Mouse (Mus musculus): ENCODE data around the gene Chchd6.
A peak's percentile ranks its signal among the peaks of the same experiment; 100 is the strongest.

Chchd6 gene

GRCm38 (mm10) chr6:89350037-89350515 lies 245.4 kb downstream of the Chchd6 start:
- H3K9me3 ChIP-seq (ENCODE audit: low read length): no peaks in the 10 kb centered on the region
- TF ChIP-seq NANOG (IDR thresholded peaks at IDR 0.05; ENCODE audit: borderline replicate concordance, low read length): no peak
- no peak for TF ChIP-seq CTCF (conservative IDR thresholded peaks at IDR 0.05; ENCODE audit: low read length)
- no peak for TF ChIP-seq POU5F1 (IDR thresholded peaks at IDR 0.05; ENCODE audit: borderline replicate concordance, low read length)
- H3K27me3 ChIP-seq (ENCODE audit: insufficient read depth, low read length): no peaks in the 10 kb centered on the region
- peaks cover 91% of the 10 kb centered on the region for H3K36me3 ChIP-seq (ENCODE audit: insufficient read depth, low read length)
- no peak overlapping the region for H3K4me3 ChIP-seq (replicated peaks; ENCODE audit: low read length)
- H3K4me1 ChIP-seq (replicated peaks; ENCODE audit: low read depth, low read length): peaks cover 66% of the 10 kb centered on the region

GRCm38 (mm10) chr6:89348363-89348762 lies 247.1 kb downstream of the Chchd6 start:
- Histone ChIP-seq H3K36me3 (ENCODE audit: insufficient read depth, low read length) (peaks cover 84% of the 10 kb centered on the region), H3K4me1 (replicated peaks; ENCODE audit: low read depth, low read length) (peaks cover 63% of the 10 kb centered on the region), H3K27me3 (ENCODE audit: insufficient read depth, low read length) (no peaks in the 10 kb centered on the region), H3K4me3 (replicated peaks; ENCODE audit: low read length) (no peak overlapping the region), H3K9me3 (ENCODE audit: low read length) (no peaks in the 10 kb centered on the region)
- TF ChIP-seq NANOG (IDR thresholded peaks at IDR 0.05; ENCODE audit: borderline replicate concordance, low read length) (no peak), CTCF (conservative IDR thresholded peaks at IDR 0.05; ENCODE audit: low read length) (no peak), POU5F1 (IDR thresholded peaks at IDR 0.05; ENCODE audit: borderline replicate concordance, low read length) (no peak)

- TF ChIP-seq POU5F1 (IDR thresholded peaks at IDR 0.05; ENCODE audit: borderline replicate concordance, low read length) (no peak), CTCF (conservative IDR thresholded peaks at IDR 0.05; ENCODE audit: low read length) (no peak), NANOG (IDR thresholded peaks at IDR 0.05; ENCODE audit: borderline replicate concordance, low read length) (no peak)
- Histone ChIP-seq H3K9me3 (ENCODE audit: low read length) (no peaks in the 10 kb centered on the region), H3K4me1 (replicated peaks; ENCODE audit: low read depth, low read length) (peaks cover 57% of the 10 kb centered on the region), H3K36me3 (ENCODE audit: insufficient read depth, low read length) (peaks cover 84% of the 10 kb centered on the region), H3K27me3 (ENCODE audit: insufficient read depth, low read length) (no peaks in the 10 kb centered on the region), H3K4me3 (replicated peaks; ENCODE audit: low read length) (no peak overlapping the region)
Observed at GRCm38 (mm10) chr6:89347792-89348191, 247.7 kb downstream of the Chchd6 start.

- Histone ChIP-seq H3K4me1 (replicated peaks; ENCODE audit: low read depth, low read length) (peaks cover 38% of the 10 kb centered on the region), H3K36me3 (ENCODE audit: insufficient read depth, low read length) (peaks cover 91% of the 10 kb centered on the region), H3K27me3 (ENCODE audit: insufficient read depth, low read length) (no peaks in the 10 kb centered on the region), H3K4me3 (replicated peaks; ENCODE audit: low read length) (0 out of 2 replicates have a peak overlapping the region, but pooled peaks have one; percentile 20), H3K9me3 (ENCODE audit: low read length) (no peaks in the 10 kb centered on the region)
- no peak for TF ChIP-seq CTCF (conservative IDR thresholded peaks at IDR 0.05; ENCODE audit: low read length)
- no peak for TF ChIP-seq POU5F1 (IDR thresholded peaks at IDR 0.05; ENCODE audit: borderline replicate concordance, low read length)
- TF ChIP-seq NANOG (IDR thresholded peaks at IDR 0.05; ENCODE audit: borderline replicate concordance, low read length): no peak
Observed at GRCm38 (mm10) chr6:89345855-89346254, 249.6 kb downstream of the Chchd6 start.

GRCm38 (mm10) chr6:89345486-89345785 lies 250.0 kb downstream of the Chchd6 start:
- H3K27me3 ChIP-seq (ENCODE audit: insufficient read depth, low read length): no peaks in the 10 kb centered on the region
- peaks cover 33% of the 10 kb centered on the region for H3K4me1 ChIP-seq (replicated peaks; ENCODE audit: low read depth, low read length)
- 0 out of 2 replicates have a peak overlapping the region, but pooled peaks have one; percentile 20 for H3K4me3 ChIP-seq (replicated peaks; ENCODE audit: low read length)
- peaks cover 91% of the 10 kb centered on the region for H3K36me3 ChIP-seq (ENCODE audit: insufficient read depth, low read length)
- H3K9me3 ChIP-seq (ENCODE audit: low read length): no peaks in the 10 kb centered on the region
- TF ChIP-seq NANOG (IDR thresholded peaks at IDR 0.05; ENCODE audit: borderline replicate concordance, low read length) (no peak), POU5F1 (IDR thresholded peaks at IDR 0.05; ENCODE audit: borderline replicate concordance, low read length) (no peak), CTCF (conservative IDR thresholded peaks at IDR 0.05; ENCODE audit: low read length) (no peak)

GRCm38 (mm10) chr6:89344613-89345485 lies 250.6 kb downstream of the Chchd6 start:
- H3K9me3 ChIP-seq (ENCODE audit: low read length): no peaks in the 10 kb centered on the region

GRCm38 (mm10) chr6:89341981-89342380 lies 253.5 kb downstream of the Chchd6 start:
- Histone ChIP-seq H3K9me3 (ENCODE audit: low read length) (no peaks in the 10 kb centered on the region), H3K4me1 (replicated peaks; ENCODE audit: low read depth, low read length) (peaks cover 26% of the 10 kb centered on the region), H3K27me3 (ENCODE audit: insufficient read depth, low read length) (no peaks in the 10 kb centered on the region), H3K4me3 (replicated peaks; ENCODE audit: low read length) (no peak overlapping the region), H3K36me3 (ENCODE audit: insufficient read depth, low read length) (peaks cover 91% of the 10 kb centered on the region)
- TF ChIP-seq NANOG (IDR thresholded peaks at IDR 0.05; ENCODE audit: borderline replicate concordance, low read length) (no peak), CTCF (conservative IDR thresholded peaks at IDR 0.05; ENCODE audit: low read length) (no peak), POU5F1 (IDR thresholded peaks at IDR 0.05; ENCODE audit: borderline replicate concordance, low read length) (no peak)

More at GRCm38 (mm10) chr6:89344613-89345485, 250.6 kb downstream of the Chchd6 start:
- TF ChIP-seq NANOG (IDR thresholded peaks at IDR 0.05; ENCODE audit: borderline replicate concordance, low read length) (no peak), CTCF (conservative IDR thresholded peaks at IDR 0.05; ENCODE audit: low read length) (no peak), POU5F1 (IDR thresholded peaks at IDR 0.05; ENCODE audit: borderline replicate concordance, low read length) (no peak)
- Histone ChIP-seq H3K27me3 (ENCODE audit: insufficient read depth, low read length) (no peaks in the 10 kb centered on the region), H3K4me1 (replicated peaks; ENCODE audit: low read depth, low read length) (peaks cover 27% of the 10 kb centered on the region), H3K4me3 (replicated peaks; ENCODE audit: low read length) (peak overlapping the region; percentile 20; the same call in 1 of the 2 replicates), H3K36me3 (ENCODE audit: insufficient read depth, low read length) (peaks cover 91% of the 10 kb centered on the region)

- Histone ChIP-seq H3K9me3 (ENCODE audit: low read length) (no peaks in the 10 kb centered on the region), H3K27me3 (ENCODE audit: insufficient read depth, low read length) (no peaks in the 10 kb centered on the region), H3K36me3 (ENCODE audit: insufficient read depth, low read length) (peaks cover 99% of the 10 kb centered on the region), H3K4me3 (replicated peaks; ENCODE audit: low read length) (no peak overlapping the region), H3K4me1 (replicated peaks; ENCODE audit: low read depth, low read length) (peaks cover 15% of the 10 kb centered on the region)
- no peak for TF ChIP-seq POU5F1 (IDR thresholded peaks at IDR 0.05; ENCODE audit: borderline replicate concordance, low read length)
- TF ChIP-seq CTCF (conservative IDR thresholded peaks at IDR 0.05; ENCODE audit: low read length): no peak
- no peak for TF ChIP-seq NANOG (IDR thresholded peaks at IDR 0.05; ENCODE audit: borderline replicate concordance, low read length)
Observed at GRCm38 (mm10) chr6:89339447-89339846, 256.0 kb downstream of the Chchd6 start.

Data from E14TG2a.4 (cell line).